Mouse (Mus musculus) adrenal gland, adult 10 weeks (tissue): Measurements from ENCODE around the gene Gm2000. TPM values are rescaled to one million over a fixed set of nuclear protein-coding genes. Genes with fewer than 3 reads are reported as not detected.

Source experiments
- polyA plus RNA-seq: library from polyadenylated mRNA; stranded (reverse); fragments of 350-450 nt; fragmentation: Illumina TruSeq; extraction: RNeasy Lipid Tissue Mini Kit (QIAGEN cat#74804); gene quantifications from one replicate; pipeline ENCODE4 v1.2.3, GENCODE M21; 2014; ENCODE audit warnings: low read depth, low replicate concordance

Gene Gm2000
- polyA plus RNA-seq: 8.3 TPM

GRCm38 (mm10) chr1:156365740-156366139 is at the start of gene Gm2000:
TSS of gene Gm2000 (plus strand) at chr1:156366040.

Other genes starting within 250 kb of the Gm2000 start
- 4.6 TPM for gene Fam163a, start 161.0 kb upstream of the Gm2000 start, polyA plus RNA-seq
- not detected for gene Tdrd5, start 62.4 kb upstream of the Gm2000 start, polyA plus RNA-seq
- not detected for gene Nphs2, start 55.3 kb upstream of the Gm2000 start, polyA plus RNA-seq
- 4.5 TPM for gene Axdnd1, start 55.1 kb downstream of the Gm2000 start, polyA plus RNA-seq
- 605 TPM for gene Soat1, start 108.3 kb downstream of the Gm2000 start, polyA plus RNA-seq
- gene Gm10031, start 158.0 kb downstream of the Gm2000 start, polyA plus RNA-seq: 4.5 TPM
- gene Abl2, start 192.7 kb downstream of the Gm2000 start, polyA plus RNA-seq: 10.3 TPM